Mouse (Mus musculus) c-Kit-negative CD71-positive TER-119-positive erythroid progenitor cells, embryonic 14.5 days (primary cell): ENCODE data around the gene Fcho1.
A peak's percentile ranks its signal among the peaks of the same experiment; 100 is the strongest.

Experiments used
- DNase-seq: peaks from one replicate; pipeline ENCODE4 v3.0.0-alpha.2; 2013; ENCODE audit warnings: low read depth, low spot score

Fcho1 gene

DNA sequence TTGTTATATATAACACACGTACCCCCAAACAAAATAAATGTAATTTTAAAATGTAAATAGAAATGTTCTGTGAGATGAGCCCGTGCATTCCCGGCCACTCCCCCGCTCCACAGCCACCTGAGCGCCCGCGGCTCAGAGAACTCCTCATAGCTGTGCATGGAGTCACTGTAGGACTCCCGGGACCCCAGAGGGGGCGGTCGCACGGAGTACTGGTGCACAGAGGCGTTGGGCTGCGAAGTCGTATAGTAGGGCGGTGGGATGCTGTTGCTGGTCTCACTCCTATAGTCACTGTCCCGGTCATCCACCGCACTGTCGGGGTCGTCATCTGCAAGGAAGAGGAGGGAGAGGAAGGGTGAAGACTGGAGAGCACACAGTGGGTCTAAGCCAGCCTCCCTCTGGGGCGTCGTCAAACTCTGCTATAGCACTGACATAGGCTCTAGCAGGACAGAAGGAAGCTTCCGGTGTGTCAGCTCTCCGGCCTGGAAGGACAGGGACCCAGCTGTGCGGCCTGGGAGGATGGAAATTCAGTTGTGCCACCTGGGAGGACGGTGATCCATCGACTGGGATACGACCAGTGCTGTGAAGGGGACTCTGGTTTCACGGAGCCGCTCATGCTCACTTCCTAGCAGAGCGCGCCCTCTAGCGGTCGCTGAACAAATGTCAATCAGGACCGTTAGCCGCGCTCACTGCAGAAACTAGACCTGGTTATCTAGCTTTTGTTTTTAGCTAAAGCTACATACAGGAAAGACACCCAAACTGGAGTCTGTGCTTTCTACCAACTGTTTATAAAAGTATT is 65.0 kb downstream of the Fcho1 start:
- DNase-seq = peak; percentile 66

DNA sequence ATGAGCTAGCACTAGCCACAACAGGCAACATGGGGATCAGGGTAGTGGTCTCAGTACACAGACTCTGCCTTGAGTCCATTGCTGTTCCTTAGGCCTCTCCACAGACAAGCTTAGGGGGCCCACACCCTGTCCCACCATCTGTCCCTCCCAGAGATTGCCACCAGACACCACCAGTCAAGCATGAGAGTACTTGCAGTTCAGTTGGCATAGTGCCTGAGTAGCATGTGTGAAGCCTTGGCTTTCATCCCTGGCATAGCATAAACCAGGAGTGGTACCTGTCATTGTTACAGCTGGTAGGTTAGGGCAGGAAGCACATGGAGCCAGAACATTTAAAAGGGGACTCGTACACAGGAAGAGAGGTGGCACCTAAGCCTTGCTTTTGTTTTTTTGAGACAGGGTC is 65.8 kb downstream of the Fcho1 start:
- DNase-seq = no peak

DNA sequence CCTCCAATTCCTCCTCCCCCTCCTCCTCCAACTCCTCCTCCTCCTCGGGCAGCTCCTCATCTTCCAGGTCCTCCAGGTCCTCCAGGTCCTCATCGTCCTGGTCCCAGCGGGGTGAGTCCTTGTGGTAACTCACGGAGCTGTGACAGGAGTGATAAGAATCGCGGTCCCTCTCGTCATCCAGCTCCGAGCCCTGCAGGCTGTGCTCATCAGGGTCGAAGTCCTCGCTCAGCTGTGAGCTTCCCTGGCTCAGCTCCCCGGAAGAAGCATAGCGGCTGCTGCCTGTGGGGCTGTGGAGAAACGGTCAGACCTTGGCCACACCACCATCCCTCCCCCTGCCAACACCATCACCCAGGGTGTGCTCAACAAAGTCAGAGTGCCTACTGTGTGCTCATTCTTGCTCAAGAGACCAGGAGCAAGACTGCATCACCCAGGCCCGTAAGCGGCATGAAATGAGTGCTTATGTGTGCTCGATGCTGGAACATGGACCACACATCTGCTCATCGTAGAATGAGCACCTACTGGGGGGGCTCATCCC is 66.9 kb downstream of the Fcho1 start:
- DNase-seq = no peak
